Mouse (Mus musculus) hindbrain, postnatal 0 days (tissue): ENCODE measurements around the gene Emilin2. TPM values are rescaled to one million over a fixed set of nuclear protein-coding genes. Genes with fewer than 3 reads are reported as not detected.

Experiments
- ATAC-seq: fragments of 200-750 bp; cut with Nextera tagmentation; 2 replicates; pipeline ENCODE4 v1.8.0; 2017; ENCODE audit warnings: mild to moderate bottlenecking, moderate TSS enrichment, moderate library complexity
- DNase-seq: peaks from one replicate; pipeline ENCODE4 v3.0.0-alpha.2; 2015; ENCODE audit warnings: low spot score
- H3K27ac ChIP-seq: fragments of 300-500 bp; sonication (generic); 2 replicates; pipeline ENCODE4 v1.5.1; 2014; ENCODE audit warnings: mild to moderate bottlenecking
- H3K27me3 ChIP-seq: fragments of 300-500 bp; sonication (generic); 2 replicates; pipeline ENCODE4 v1.6.1; 2014; ENCODE audit warnings: low read length, mixed read lengths; ENCODE audit not compliant: insufficient read depth
- H3K36me3 ChIP-seq: fragments of 300-500 bp; sonication (generic); 2 replicates; pipeline ENCODE4 v1.6.1; 2014; ENCODE audit warnings: low read length, mixed read lengths; ENCODE audit not compliant: insufficient read depth
- H3K4me1 ChIP-seq: fragments of 300-500 bp; sonication (generic); 2 replicates; pipeline ENCODE4 v1.6.1; 2014; ENCODE audit warnings: antibody characterized with exemption, low read length, mixed read lengths; ENCODE audit not compliant: insufficient read depth
- H3K4me2 ChIP-seq: fragments of 300-500 bp; sonication (generic); 2 replicates; pipeline ENCODE4 v1.6.1; 2014; ENCODE audit warnings: low read depth, mild to moderate bottlenecking, low read length, moderate library complexity, mixed read lengths
- H3K4me3 ChIP-seq: fragments of 300-500 bp; sonication (generic); 2 replicates; pipeline ENCODE4 v1.5.1; 2014; ENCODE audit warnings: low read length
- H3K9ac ChIP-seq: fragments of 300-500 bp; sonication (generic); replicated peaks from 2 replicates; pipeline ENCODE4 v1.6.1; 2014; ENCODE audit warnings: mild to moderate bottlenecking, low read length, moderate library complexity, mixed read lengths
- H3K9me3 ChIP-seq: fragments of 300-500 bp; sonication (generic); 2 replicates; pipeline ENCODE4 v1.6.1; 2016; ENCODE audit warnings: low read length, mixed read lengths
- CTCF ChIP-seq: IDR thresholded peaks from 2 replicates; pipeline ENCODE4 v1.5.1; 2016; ENCODE audit warnings: antibody characterized with exemption, control low read depth, low read depth
- WGBS: fragments of 180-500 bp; shearing (Covaris S2); extraction: QIAGEN DNeasy Blood & Tissue Kit; methylation state at CpG from one replicate; pipeline ENCODE4 v1.1.7; 2014; 5-methylcytosine and 5-hydroxymethylcytosine counted together
- polyA plus RNA-seq: library from polyadenylated mRNA; unstranded; fragments of >200 nt; fragmentation: Nextera tagmentation; extraction: Ambion mirVana; gene quantifications from 2 replicates; pipeline ENCODE4 v1.2.1, GENCODE M21; 2015
- total RNA-seq: library from RNA; depleted of rRNA; stranded (reverse); fragments of >200 nt; gene quantifications from 2 replicates; pipeline ENCODE4 v1.2.3, GENCODE M21; 2014

Gene Emilin2
- total and polyA plus RNA-seq, 2 experiments from 2014 or later, result 2.0 to 4.4 TPM

DNA sequence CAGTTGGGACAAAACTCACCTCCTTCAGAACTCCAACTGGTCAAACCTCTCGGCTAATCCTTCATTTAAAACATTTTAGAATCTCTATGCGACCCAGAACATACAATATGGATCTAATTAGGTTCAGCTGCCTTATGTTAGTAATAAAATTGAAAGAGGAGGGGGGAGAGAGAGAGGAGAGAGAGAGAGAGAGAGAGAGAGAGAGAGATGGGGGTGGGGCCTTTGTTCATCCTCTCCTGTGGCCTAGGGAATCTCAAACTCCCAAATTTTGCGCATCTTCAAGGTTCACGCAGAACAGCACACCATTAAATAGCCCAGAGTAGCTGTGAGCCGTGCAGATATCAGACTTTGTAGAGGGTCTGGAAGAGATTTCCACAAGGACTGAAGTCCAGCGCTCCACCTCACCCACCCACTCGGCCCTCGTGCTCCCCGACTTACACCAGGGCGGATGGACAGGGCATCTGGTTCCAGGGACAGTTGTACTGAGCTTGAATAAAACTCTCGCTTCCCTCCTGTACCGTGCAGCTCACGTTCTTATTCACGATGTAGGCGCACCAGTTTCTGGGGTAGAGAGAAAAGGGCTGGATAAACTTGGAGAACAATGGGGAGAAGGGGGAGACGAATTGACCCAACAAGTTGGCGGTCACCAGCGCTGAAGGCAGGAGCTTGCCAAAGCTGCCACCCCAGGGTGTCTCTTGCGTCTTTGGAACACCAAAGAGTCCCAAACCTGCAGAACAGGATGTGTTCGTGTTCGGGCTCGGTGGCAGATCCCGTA lies 1.9 kb downstream of the Emilin2 start:
- Histone ChIP-seq H3K36me3 (no peaks in the 10 kb centered on the region), H3K27ac (no peak overlapping the region), H3K4me2 (peak overlapping the region; percentile 100), H3K9ac (peak overlapping the region; percentile 52), H3K4me1 (peaks cover 6% of the 10 kb centered on the region), H3K9me3 (no peaks in the 10 kb centered on the region), H3K27me3 (peaks cover 12% of the 10 kb centered on the region; the same call in 1 of the 2 replicates), H3K4me3 (peak overlapping the region; percentile 61)
- no peak; the same call in 1 of the 2 replicates for ATAC-seq
- no peak for TF ChIP-seq CTCF
- peak; percentile 18 for DNase-seq
- 4% methylated on average over 23 of the region's 23 CpGs for WGBS

DNA sequence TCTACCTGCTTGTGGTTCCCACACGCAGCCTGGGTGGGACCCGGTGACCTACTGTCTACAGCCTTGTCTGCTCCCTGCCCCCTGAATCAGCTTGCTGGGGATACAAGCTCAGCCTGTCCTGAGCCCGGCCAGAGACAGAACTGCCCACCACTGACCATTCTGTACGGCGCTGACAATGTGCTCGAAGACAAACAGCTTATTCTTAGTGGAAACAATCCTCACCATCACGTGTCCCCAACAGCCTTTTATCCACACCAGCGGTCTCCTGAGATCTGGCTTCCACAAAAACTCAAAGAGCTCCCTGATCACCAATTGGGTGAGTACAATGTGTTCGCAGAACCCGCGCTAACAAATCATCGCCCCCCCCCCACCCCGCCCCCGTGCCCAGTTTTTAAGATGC lies 2.6 kb downstream of the Emilin2 start:
- H3K9ac ChIP-seq, result no peak overlapping the region
- H3K4me3 ChIP-seq, result no peak overlapping the region
- ATAC-seq, result no peak
- no peaks in the 10 kb centered on the region for H3K36me3 ChIP-seq
- H3K9me3 ChIP-seq, result no peaks in the 10 kb centered on the region
- 13% methylated on average over 14 of the region's 14 CpGs for WGBS
- no peak for DNase-seq
- H3K4me2 ChIP-seq, result peak overlapping the region; percentile 100
- H3K4me1 ChIP-seq, result peaks cover 6% of the 10 kb centered on the region
- H3K27ac ChIP-seq, result no peak overlapping the region
- H3K27me3 ChIP-seq, result peaks cover 12% of the 10 kb centered on the region; the same call in 1 of the 2 replicates
- no peak for TF ChIP-seq CTCF

DNA sequence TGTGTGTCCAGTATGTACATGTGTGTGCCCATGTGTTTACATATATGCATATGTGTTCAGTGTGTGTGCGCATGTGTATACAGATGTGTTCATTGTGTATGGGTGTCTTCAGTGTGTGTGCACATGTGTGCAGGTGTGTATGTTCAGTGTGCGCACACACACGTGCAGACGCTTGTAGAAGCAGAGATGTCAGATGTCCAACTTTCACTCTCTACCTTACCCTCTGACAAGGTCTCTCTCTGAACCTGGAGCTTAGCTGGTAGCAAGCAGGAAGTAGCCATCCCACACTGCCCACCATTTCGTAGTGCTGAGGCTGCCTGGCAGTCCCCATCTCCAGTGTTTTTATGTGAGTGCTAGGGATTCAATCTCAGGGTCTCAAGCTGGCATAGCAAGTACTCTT lies 3.5 kb downstream of the Emilin2 start:
- H3K4me3 ChIP-seq, result no peak overlapping the region
- peaks cover 6% of the 10 kb centered on the region for H3K4me1 ChIP-seq
- H3K27me3 ChIP-seq, result peaks cover 12% of the 10 kb centered on the region; the same call in 1 of the 2 replicates
- TF ChIP-seq CTCF, result no peak
- no peaks in the 10 kb centered on the region for H3K36me3 ChIP-seq
- H3K27ac ChIP-seq, result no peak overlapping the region
- 97% methylated on average over 5 of the region's 5 CpGs for WGBS
- H3K9me3 ChIP-seq, result no peaks in the 10 kb centered on the region
- H3K9ac ChIP-seq, result no peak overlapping the region
- H3K4me2 ChIP-seq, result no peak overlapping the region
- no peak for ATAC-seq
- DNase-seq, result no peak

DNA sequence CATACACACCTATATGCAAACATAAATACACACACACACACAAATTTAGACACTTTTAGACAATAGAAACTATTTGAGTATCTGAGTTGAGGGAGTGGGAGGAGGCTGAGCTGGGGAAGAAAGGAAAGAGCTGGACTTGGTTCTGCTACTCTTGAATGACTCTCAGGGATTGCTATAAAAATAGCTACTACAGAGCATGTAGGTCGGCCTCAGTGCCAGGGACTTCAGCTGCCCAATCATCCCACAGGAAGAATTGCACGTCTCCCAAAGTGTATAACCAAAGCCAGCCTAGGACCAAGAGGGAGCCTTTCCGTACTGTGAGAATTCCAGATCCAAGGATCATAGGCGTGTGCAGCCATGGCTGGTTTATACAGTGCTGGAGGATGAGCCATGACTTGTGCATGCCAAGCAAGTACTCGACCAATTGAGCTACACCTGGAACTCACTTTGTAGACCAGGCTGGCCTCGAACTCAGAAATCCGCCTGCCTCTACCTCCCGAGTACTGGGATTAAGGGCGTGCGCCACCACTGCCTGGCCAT lies 4.5 kb downstream of the Emilin2 start:
- H3K4me3 ChIP-seq, result no peak overlapping the region
- 89% methylated on average over 10 of the region's 10 CpGs for WGBS
- no peak overlapping the region for H3K9ac ChIP-seq
- no peak overlapping the region for H3K4me2 ChIP-seq
- peaks cover 6% of the 10 kb centered on the region for H3K4me1 ChIP-seq
- no peaks in the 10 kb centered on the region for H3K36me3 ChIP-seq
- no peaks in the 10 kb centered on the region for H3K9me3 ChIP-seq
- DNase-seq (no peak), ATAC-seq (no peak)
- peaks cover 12% of the 10 kb centered on the region; the same call in 1 of the 2 replicates for H3K27me3 ChIP-seq
- no peak for TF ChIP-seq CTCF
- H3K27ac ChIP-seq, result no peak overlapping the region

DNA sequence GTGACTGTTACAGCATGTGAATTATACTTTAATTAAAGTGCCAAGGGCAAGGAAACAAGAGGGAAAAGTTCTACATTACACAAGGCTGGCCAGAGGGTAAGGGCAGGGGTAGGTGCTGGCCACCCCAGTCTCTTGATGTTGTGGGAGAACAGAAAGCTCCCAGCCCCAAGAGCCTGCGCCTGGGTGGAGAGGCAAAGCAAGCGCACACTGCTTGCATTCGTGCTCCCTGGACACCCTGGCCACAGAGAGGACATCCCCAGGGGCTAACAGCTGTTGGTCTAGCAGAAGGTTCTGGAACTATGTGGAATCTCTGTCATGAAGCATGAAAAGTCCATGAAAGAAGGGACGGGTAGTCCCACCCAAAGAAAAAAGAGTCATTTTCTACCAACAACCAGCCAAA lies 5.1 kb downstream of the Emilin2 start:
- no peak for TF ChIP-seq CTCF
- peaks cover 6% of the 10 kb centered on the region for H3K4me1 ChIP-seq
- H3K36me3 ChIP-seq, result no peaks in the 10 kb centered on the region
- peaks cover 12% of the 10 kb centered on the region; the same call in 1 of the 2 replicates for H3K27me3 ChIP-seq
- ATAC-seq (no peak), DNase-seq (no peak)
- no peak overlapping the region for H3K27ac ChIP-seq
- H3K4me2 ChIP-seq, result no peak overlapping the region
- no peak overlapping the region for H3K9ac ChIP-seq
- no peak overlapping the region for H3K4me3 ChIP-seq
- 91% methylated on average over 4 of the region's 4 CpGs for WGBS
- no peaks in the 10 kb centered on the region for H3K9me3 ChIP-seq

DNA sequence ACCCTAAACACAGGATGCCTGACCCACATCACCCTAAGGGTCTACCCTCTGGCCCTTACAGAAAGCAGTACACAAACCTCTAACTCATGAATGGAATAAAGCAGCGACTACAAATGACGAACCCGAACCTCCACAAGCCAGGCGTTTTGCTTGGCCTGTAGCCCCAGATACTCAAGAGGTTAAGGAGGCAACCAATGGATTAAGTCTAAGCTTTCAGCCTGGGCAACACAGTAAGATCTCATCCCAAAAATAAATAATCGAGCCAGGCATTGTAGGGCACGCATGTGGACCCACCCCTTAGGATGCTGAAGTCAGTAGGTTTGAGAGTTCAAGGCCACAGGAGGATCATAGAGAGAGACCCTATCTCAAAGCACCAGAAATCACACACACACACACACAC lies 5.7 kb downstream of the Emilin2 start:
- Histone ChIP-seq H3K4me1 (peaks cover 6% of the 10 kb centered on the region), H3K27me3 (peaks cover 9% of the 10 kb centered on the region; the same call in 1 of the 2 replicates), H3K9ac (no peak overlapping the region), H3K4me2 (no peak overlapping the region), H3K9me3 (no peaks in the 10 kb centered on the region), H3K4me3 (no peak overlapping the region), H3K27ac (no peak overlapping the region), H3K36me3 (no peaks in the 10 kb centered on the region)
- ATAC-seq, result no peak
- DNase-seq, result no peak
- TF ChIP-seq CTCF, result no peak
- WGBS, result 88% methylated on average over 6 of the region's 6 CpGs

DNA sequence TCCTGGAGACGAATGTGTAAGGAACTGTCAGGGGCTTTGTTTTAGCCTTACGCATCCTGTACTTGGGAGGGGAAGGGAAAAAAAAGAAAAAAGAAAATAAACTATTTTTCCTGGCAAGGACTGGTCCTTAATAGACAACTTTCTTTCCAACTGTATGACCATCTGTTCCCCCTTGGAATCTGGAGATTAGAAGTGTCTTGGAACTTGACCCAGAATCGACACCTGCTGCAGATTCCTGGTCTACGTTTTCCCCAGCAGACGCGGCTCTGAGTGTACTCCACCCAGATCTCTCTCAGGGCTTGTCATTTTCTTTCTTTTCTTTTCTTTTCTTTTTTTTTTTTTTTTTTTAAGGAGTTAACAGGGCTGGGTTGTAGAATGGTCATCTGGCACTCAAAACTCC lies 8.3 kb downstream of the Emilin2 start:
- Histone ChIP-seq H3K27ac (no peak overlapping the region), H3K36me3 (no peaks in the 10 kb centered on the region), H3K9me3 (no peaks in the 10 kb centered on the region), H3K4me3 (no peak overlapping the region), H3K4me2 (no peak overlapping the region), H3K4me1 (no peaks in the 10 kb centered on the region), H3K27me3 (no peaks in the 10 kb centered on the region), H3K9ac (no peak overlapping the region)
- ATAC-seq (no peak), DNase-seq (no peak)
- no peak for TF ChIP-seq CTCF
- 63% methylated on average over 6 of the region's 6 CpGs for WGBS
